Mouse (Mus musculus): ENCODE data around the gene Grik4. TPM values are rescaled to one million over a fixed set of nuclear protein-coding genes. Genes with fewer than 3 reads are reported as not detected.

Grik4 gene
- polyA plus RNA-seq, 1 experiment from 2014 or later = 5.8 TPM

GRCm38 (mm10) chr9:42871681-42872080, 72.6 kb downstream of the Grik4 start:
- Histone ChIP-seq H3K9me3 (ENCODE audit: control insufficient read depth, low read length) (no peaks in the 10 kb centered on the region), H3K4me1 (replicated peaks; ENCODE audit: control insufficient read depth, insufficient read depth, low read length) (0 out of 2 replicates have a peak, but pooled peaks cover 7% of the 10 kb centered on the region), H3K27me3 (ENCODE audit: control insufficient read depth, insufficient read depth, low read length) (no peaks in the 10 kb centered on the region), H3K36me3 (replicated peaks; ENCODE audit: control insufficient read depth, insufficient read depth) (no peaks in the 10 kb centered on the region), H3K9ac (no peak overlapping the region), H3K4me3 (replicated peaks; ENCODE audit: low read length) (no peak overlapping the region), H3K4me2 (replicated peaks) (no peak overlapping the region), H3K27ac (no peak overlapping the region)
- WGBS = 89% methylated on average over 4 of the region's 4 CpGs
- ATAC-seq (ENCODE audit: low FRiP score) (no peak), DNase-seq (ENCODE audit: low spot score) (no peak)

GRCm38 (mm10) chr9:42870257-42870656, 74.0 kb downstream of the Grik4 start:
- Histone ChIP-seq H3K36me3 (replicated peaks; ENCODE audit: control insufficient read depth, insufficient read depth) (no peaks in the 10 kb centered on the region), H3K4me2 (replicated peaks) (no peak overlapping the region)

GRCm38 (mm10) chr9:42868508-42868907, 75.8 kb downstream of the Grik4 start:
- no peaks in the 10 kb centered on the region for H3K36me3 ChIP-seq (replicated peaks; ENCODE audit: control insufficient read depth, insufficient read depth)
- 41% methylated on average over 10 of the region's 10 CpGs for WGBS
- no peaks in the 10 kb centered on the region for H3K9me3 ChIP-seq (ENCODE audit: control insufficient read depth, low read length)
- H3K4me2 ChIP-seq (replicated peaks) = no peak overlapping the region
- peaks cover 24% of the 10 kb centered on the region for H3K4me1 ChIP-seq (replicated peaks; ENCODE audit: control insufficient read depth, insufficient read depth, low read length)
- H3K27ac ChIP-seq = no peak overlapping the region
- no peak overlapping the region for H3K9ac ChIP-seq
- no peak overlapping the region for H3K4me3 ChIP-seq (replicated peaks; ENCODE audit: low read length)
- H3K27me3 ChIP-seq (ENCODE audit: control insufficient read depth, insufficient read depth, low read length) = no peaks in the 10 kb centered on the region
- no peak for DNase-seq (ENCODE audit: low spot score)
- no peak for ATAC-seq (ENCODE audit: low FRiP score)

More at GRCm38 (mm10) chr9:42870257-42870656, 74.0 kb downstream of the Grik4 start:
- Histone ChIP-seq H3K9ac (no peak overlapping the region), H3K27ac (no peak overlapping the region), H3K9me3 (ENCODE audit: control insufficient read depth, low read length) (no peaks in the 10 kb centered on the region), H3K27me3 (ENCODE audit: control insufficient read depth, insufficient read depth, low read length) (no peaks in the 10 kb centered on the region), H3K4me1 (replicated peaks; ENCODE audit: control insufficient read depth, insufficient read depth, low read length) (peaks cover 14% of the 10 kb centered on the region), H3K4me3 (replicated peaks; ENCODE audit: low read length) (no peak overlapping the region)
- no peak for ATAC-seq (ENCODE audit: low FRiP score)
- no peak for DNase-seq (ENCODE audit: low spot score)
- 46% methylated on average over 9 of the region's 9 CpGs for WGBS

GRCm38 (mm10) chr9:42866650-42867049, 77.6 kb downstream of the Grik4 start:
- Histone ChIP-seq H3K4me3 (replicated peaks; ENCODE audit: low read length) (no peak overlapping the region), H3K27ac (no peak overlapping the region), H3K36me3 (replicated peaks; ENCODE audit: control insufficient read depth, insufficient read depth) (no peaks in the 10 kb centered on the region), H3K4me1 (replicated peaks; ENCODE audit: control insufficient read depth, insufficient read depth, low read length) (peaks cover 31% of the 10 kb centered on the region), H3K4me2 (replicated peaks) (no peak overlapping the region), H3K27me3 (ENCODE audit: control insufficient read depth, insufficient read depth, low read length) (no peaks in the 10 kb centered on the region), H3K9me3 (ENCODE audit: control insufficient read depth, low read length) (no peaks in the 10 kb centered on the region), H3K9ac (no peak overlapping the region)
- ATAC-seq (ENCODE audit: low FRiP score) (no peak), DNase-seq (ENCODE audit: low spot score) (no peak)
- 89% methylated on average over 4 of the region's 4 CpGs for WGBS

- WGBS = 44% methylated on average over 11 of the region's 11 CpGs
- Histone ChIP-seq H3K9me3 (ENCODE audit: control insufficient read depth, low read length) (no peaks in the 10 kb centered on the region), H3K27ac (no peak overlapping the region), H3K4me3 (replicated peaks; ENCODE audit: low read length) (no peak overlapping the region), H3K9ac (no peak overlapping the region), H3K36me3 (replicated peaks; ENCODE audit: control insufficient read depth, insufficient read depth) (no peaks in the 10 kb centered on the region), H3K27me3 (ENCODE audit: control insufficient read depth, insufficient read depth, low read length) (no peaks in the 10 kb centered on the region), H3K4me2 (replicated peaks) (no peak overlapping the region), H3K4me1 (replicated peaks; ENCODE audit: control insufficient read depth, insufficient read depth, low read length) (peaks cover 31% of the 10 kb centered on the region)
- ATAC-seq (ENCODE audit: low FRiP score) = no peak
- no peak for DNase-seq (ENCODE audit: low spot score)
Observed at GRCm38 (mm10) chr9:42865036-42865829, 79.1 kb downstream of the Grik4 start.

GRCm38 (mm10) chr9:42863360-42863759, 80.9 kb downstream of the Grik4 start:
- H3K4me3 ChIP-seq (replicated peaks; ENCODE audit: low read length) = no peak overlapping the region
- no peak overlapping the region for H3K9ac ChIP-seq
- DNase-seq (ENCODE audit: low spot score) = peak; percentile 66
- peaks cover 25% of the 10 kb centered on the region for H3K4me1 ChIP-seq (replicated peaks; ENCODE audit: control insufficient read depth, insufficient read depth, low read length)
- H3K36me3 ChIP-seq (replicated peaks; ENCODE audit: control insufficient read depth, insufficient read depth) = no peaks in the 10 kb centered on the region
- no peak; the same call in 1 of the 2 replicates for ATAC-seq (ENCODE audit: low FRiP score)
- H3K27me3 ChIP-seq (ENCODE audit: control insufficient read depth, insufficient read depth, low read length) = no peaks in the 10 kb centered on the region
- 0 out of 2 replicates have a peak overlapping the region, but pooled peaks have one; percentile 1 for H3K27ac ChIP-seq
- H3K9me3 ChIP-seq (ENCODE audit: control insufficient read depth, low read length) = no peaks in the 10 kb centered on the region
- no peak overlapping the region for H3K4me2 ChIP-seq (replicated peaks)
- 32% methylated on average over 5 of the region's 5 CpGs for WGBS

- DNase-seq (ENCODE audit: low spot score) (no peak), ATAC-seq (ENCODE audit: low FRiP score) (no peak)
- no peak overlapping the region for H3K4me3 ChIP-seq (replicated peaks; ENCODE audit: low read length)
Observed at GRCm38 (mm10) chr9:42861711-42862110, 82.6 kb downstream of the Grik4 start.

GRCm38 (mm10) chr9:42861238-42861637, 83.1 kb downstream of the Grik4 start:
- DNase-seq (ENCODE audit: low spot score) (no peak), ATAC-seq (ENCODE audit: low FRiP score) (no peak)
- Histone ChIP-seq H3K36me3 (replicated peaks; ENCODE audit: control insufficient read depth, insufficient read depth) (no peaks in the 10 kb centered on the region), H3K27me3 (ENCODE audit: control insufficient read depth, insufficient read depth, low read length) (no peaks in the 10 kb centered on the region), H3K27ac (no peak overlapping the region), H3K9me3 (ENCODE audit: control insufficient read depth, low read length) (no peaks in the 10 kb centered on the region), H3K4me1 (replicated peaks; ENCODE audit: control insufficient read depth, insufficient read depth, low read length) (peaks cover 23% of the 10 kb centered on the region), H3K9ac (no peak overlapping the region), H3K4me3 (replicated peaks; ENCODE audit: low read length) (no peak overlapping the region), H3K4me2 (replicated peaks) (no peak overlapping the region)
- 71% methylated on average over 11 of the region's 11 CpGs for WGBS

More at GRCm38 (mm10) chr9:42861711-42862110, 82.6 kb downstream of the Grik4 start:
- WGBS = 66% methylated on average over 6 of the region's 6 CpGs
- Histone ChIP-seq H3K4me1 (replicated peaks; ENCODE audit: control insufficient read depth, insufficient read depth, low read length) (peaks cover 23% of the 10 kb centered on the region), H3K9me3 (ENCODE audit: control insufficient read depth, low read length) (no peaks in the 10 kb centered on the region), H3K27ac (no peak overlapping the region), H3K27me3 (ENCODE audit: control insufficient read depth, insufficient read depth, low read length) (no peaks in the 10 kb centered on the region), H3K4me2 (replicated peaks) (no peak overlapping the region), H3K9ac (no peak overlapping the region), H3K36me3 (replicated peaks; ENCODE audit: control insufficient read depth, insufficient read depth) (no peaks in the 10 kb centered on the region)

- H3K4me2 ChIP-seq (replicated peaks) = no peak overlapping the region
- DNase-seq (ENCODE audit: low spot score) = no peak
- no peaks in the 10 kb centered on the region for H3K36me3 ChIP-seq (replicated peaks; ENCODE audit: control insufficient read depth, insufficient read depth)
- no peak for ATAC-seq (ENCODE audit: low FRiP score)
- H3K27me3 ChIP-seq (ENCODE audit: control insufficient read depth, insufficient read depth, low read length) = no peaks in the 10 kb centered on the region
- peaks cover 16% of the 10 kb centered on the region for H3K4me1 ChIP-seq (replicated peaks; ENCODE audit: control insufficient read depth, insufficient read depth, low read length)
- 77% methylated on average over 10 of the region's 10 CpGs for WGBS
- H3K27ac ChIP-seq = no peak overlapping the region
- no peak overlapping the region for H3K4me3 ChIP-seq (replicated peaks; ENCODE audit: low read length)
- H3K9ac ChIP-seq = no peak overlapping the region
- no peaks in the 10 kb centered on the region for H3K9me3 ChIP-seq (ENCODE audit: control insufficient read depth, low read length)
Observed at GRCm38 (mm10) chr9:42859959-42860794, 84.1 kb downstream of the Grik4 start.
